Mouse (Mus musculus): ENCODE results near the gene Tenm3. TPM values are rescaled to one million over a fixed set of nuclear protein-coding genes. Genes with fewer than 3 reads are reported as not detected.

The Tenm3 gene
- total RNA-seq, 2 experiments from 2014 or later, result not detected

GRCm38 (mm10) chr8:48688188-48688587, 155.6 kb downstream of the Tenm3 start:
- ATAC-seq (replicated peaks; ENCODE audit: low FRiP score, poor library complexity, severe bottlenecking), result no peak

GRCm38 (mm10) chr8:48673476-48673875, 170.3 kb downstream of the Tenm3 start:
- ATAC-seq (replicated peaks; ENCODE audit: low FRiP score, poor library complexity, severe bottlenecking), result no peak

DNA sequence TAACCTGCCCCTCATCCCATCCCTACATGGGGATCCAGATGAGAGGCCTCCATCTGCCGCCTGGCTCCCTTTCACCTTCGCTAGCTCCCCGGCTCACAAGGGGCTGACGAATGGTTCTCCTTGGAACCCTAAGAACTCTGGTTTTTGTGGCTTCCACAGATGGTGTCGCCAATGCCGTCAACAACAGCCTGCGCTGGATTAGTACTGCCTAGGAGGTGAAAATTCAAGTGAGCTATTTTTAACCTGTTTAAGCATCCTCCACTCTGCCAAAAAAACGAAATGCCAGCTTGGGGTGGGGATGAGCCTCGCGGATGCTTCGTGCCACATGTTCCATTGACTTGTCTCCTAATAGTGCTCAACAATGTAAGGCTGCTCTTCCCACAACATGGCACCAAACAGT, 171.3 kb downstream of the Tenm3 start:
- no peak for ATAC-seq (replicated peaks; ENCODE audit: low FRiP score, poor library complexity, severe bottlenecking)

GRCm38 (mm10) chr8:48671318-48671717, 172.4 kb downstream of the Tenm3 start:
- ATAC-seq (replicated peaks; ENCODE audit: low FRiP score, poor library complexity, severe bottlenecking), result no peak

DNA sequence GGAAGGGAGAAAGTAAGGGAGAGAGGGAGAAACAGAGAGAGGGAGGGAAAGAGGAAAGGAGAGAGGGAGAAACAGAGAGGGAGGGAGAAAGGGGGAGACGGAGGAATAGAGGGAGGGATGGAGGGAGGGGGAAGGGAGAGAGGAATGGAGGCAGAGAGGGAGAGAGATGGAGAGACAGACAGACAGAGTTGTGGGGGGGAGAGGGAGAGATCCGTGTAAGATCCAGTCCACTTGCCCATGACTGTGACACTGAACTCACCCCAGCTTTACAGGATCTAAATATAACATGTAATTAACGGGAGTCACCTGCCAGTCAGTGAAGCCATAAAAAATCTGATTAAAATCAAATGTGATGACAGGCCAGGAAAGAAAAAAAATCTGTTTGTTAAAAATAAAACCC, 172.9 kb downstream of the Tenm3 start:
- no peak for ATAC-seq (replicated peaks; ENCODE audit: low FRiP score, poor library complexity, severe bottlenecking)

DNA sequence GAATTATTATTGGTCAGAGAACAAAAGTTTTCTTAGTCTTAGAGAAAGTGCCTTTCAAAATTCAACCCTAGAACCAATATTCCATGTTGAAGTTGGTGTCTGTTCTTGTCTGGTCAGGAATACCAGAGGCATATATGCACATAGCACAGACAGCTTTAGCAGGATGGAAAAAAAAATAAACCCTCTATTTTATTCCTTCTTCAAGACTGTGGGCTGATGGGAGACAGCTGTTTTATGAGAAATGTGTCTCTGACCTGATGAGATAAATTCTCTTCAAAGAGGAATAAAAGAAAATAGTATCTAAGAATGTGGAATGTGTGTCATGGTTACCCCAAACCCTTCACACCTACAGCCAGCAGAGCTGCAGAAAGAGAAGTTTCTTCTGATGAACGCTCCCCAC, 173.4 kb downstream of the Tenm3 start:
- no peak for ATAC-seq (replicated peaks; ENCODE audit: low FRiP score, poor library complexity, severe bottlenecking)

GRCm38 (mm10) chr8:48665193-48665592, 178.6 kb downstream of the Tenm3 start:
- ATAC-seq (replicated peaks; ENCODE audit: low FRiP score, poor library complexity, severe bottlenecking), result no peak

- ATAC-seq (replicated peaks; ENCODE audit: low FRiP score, poor library complexity, severe bottlenecking), result no peak
These were observed 184.5 kb downstream of the Tenm3 start for GRCm38 (mm10) chr8:48659226-48659625.

DNA sequence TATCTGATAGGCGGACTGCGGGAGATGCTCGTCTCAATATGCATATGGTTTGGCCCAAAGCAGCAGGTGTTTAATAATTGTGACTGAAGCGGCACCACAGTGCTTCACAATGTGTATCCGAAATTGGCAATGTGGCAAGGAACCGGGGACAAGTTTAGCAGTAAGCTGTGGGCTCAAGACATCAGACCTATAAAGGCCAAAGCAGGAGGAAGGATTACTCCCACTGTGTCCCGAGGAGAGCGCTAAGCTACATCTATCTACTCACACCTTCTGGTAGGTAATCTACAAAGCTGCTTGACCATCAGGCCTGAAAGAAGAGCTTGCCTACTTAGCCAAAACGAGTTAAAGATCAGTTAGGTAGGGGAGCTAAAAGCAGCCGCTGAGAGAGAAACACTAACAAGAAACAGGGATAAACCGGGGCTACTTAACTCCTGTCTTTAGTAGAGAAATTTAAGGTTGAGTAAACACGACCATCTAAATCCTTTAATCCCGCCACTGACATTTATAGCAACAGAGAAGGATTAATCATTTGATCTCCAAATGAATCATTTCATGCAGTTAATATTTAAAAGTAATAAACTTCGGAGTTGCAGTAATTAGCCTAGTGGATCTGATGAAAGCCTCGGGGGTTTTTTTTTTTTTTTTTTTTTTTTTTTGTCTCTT, 188.2 kb downstream of the Tenm3 start:
- no peak for ATAC-seq (replicated peaks; ENCODE audit: low FRiP score, poor library complexity, severe bottlenecking)

- ATAC-seq (replicated peaks; ENCODE audit: low FRiP score, poor library complexity, severe bottlenecking), result no peak
These were observed 193.9 kb downstream of the Tenm3 start for GRCm38 (mm10) chr8:48649845-48650244.

DNA sequence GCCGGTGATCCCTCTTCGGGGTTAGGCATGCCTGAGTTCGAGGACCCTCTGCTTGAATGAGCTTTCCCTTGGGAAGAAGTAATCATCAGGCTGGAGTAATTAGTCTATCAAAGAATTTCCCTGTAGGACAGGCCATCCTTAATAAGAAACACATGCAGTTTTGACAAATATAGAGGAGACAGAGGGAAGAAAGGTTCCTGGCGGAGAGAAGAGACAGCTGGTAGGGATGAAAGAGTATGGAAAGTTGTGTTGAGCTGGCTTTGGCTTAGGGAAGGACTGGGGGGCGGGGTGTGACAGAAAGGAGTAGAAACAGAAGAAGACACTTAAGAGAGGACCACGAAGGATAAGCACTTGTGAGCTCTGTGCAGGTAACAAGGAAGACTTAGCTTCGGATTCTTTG, 194.3 kb downstream of the Tenm3 start:
- no peak for ATAC-seq (replicated peaks; ENCODE audit: low FRiP score, poor library complexity, severe bottlenecking)

- ATAC-seq (replicated peaks; ENCODE audit: low FRiP score, poor library complexity, severe bottlenecking), result no peak
These were observed 197.6 kb downstream of the Tenm3 start for GRCm38 (mm10) chr8:48646110-48646509.

DNA sequence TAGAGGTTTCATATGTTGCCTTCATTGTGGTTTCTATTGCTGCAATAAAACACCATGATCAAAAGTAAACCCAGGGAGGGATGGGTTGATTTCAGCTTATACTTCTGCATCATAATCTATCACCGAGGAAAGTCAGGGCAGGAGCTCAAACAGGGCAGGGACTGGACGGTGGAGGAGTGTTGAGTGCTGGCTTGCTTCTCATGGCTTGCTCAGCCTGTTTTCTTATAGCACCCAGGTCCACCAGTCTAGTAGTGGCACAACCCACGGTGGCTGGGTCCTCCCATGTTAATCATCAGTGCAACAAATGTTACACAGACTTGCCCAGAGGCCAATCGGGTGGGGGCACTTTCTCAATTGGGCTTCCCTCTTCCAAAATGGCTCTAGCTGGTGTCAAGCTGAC, 205.6 kb downstream of the Tenm3 start:
- ATAC-seq (replicated peaks; ENCODE audit: low FRiP score, poor library complexity, severe bottlenecking), result no peak

- ATAC-seq (replicated peaks; ENCODE audit: low FRiP score, poor library complexity, severe bottlenecking), result no peak
These were observed 206.8 kb downstream of the Tenm3 start for GRCm38 (mm10) chr8:48636979-48637378.

GRCm38 (mm10) chr8:48635815-48636214, 207.9 kb downstream of the Tenm3 start:
- ATAC-seq (replicated peaks; ENCODE audit: low FRiP score, poor library complexity, severe bottlenecking), result no peak

DNA sequence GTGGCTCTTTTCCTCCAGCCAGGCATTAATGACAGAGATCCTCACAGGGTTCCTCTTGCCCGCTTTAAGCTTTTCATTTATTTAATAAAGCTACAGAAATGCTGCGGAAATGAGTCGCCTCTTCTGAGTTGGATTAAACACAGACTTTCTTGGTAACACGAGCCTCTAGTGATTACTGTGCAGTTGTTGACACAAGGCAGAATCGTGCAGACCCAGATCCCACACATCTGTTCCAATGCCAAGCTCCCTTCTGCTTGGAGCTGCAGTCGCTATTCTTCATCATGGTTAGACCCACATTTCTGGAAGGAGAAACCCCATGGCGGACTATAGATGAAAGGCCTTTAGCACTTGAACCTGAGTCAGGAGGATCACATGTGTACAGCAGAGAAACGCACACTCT, 210.3 kb downstream of the Tenm3 start:
- ATAC-seq (replicated peaks; ENCODE audit: low FRiP score, poor library complexity, severe bottlenecking), result no peak

DNA sequence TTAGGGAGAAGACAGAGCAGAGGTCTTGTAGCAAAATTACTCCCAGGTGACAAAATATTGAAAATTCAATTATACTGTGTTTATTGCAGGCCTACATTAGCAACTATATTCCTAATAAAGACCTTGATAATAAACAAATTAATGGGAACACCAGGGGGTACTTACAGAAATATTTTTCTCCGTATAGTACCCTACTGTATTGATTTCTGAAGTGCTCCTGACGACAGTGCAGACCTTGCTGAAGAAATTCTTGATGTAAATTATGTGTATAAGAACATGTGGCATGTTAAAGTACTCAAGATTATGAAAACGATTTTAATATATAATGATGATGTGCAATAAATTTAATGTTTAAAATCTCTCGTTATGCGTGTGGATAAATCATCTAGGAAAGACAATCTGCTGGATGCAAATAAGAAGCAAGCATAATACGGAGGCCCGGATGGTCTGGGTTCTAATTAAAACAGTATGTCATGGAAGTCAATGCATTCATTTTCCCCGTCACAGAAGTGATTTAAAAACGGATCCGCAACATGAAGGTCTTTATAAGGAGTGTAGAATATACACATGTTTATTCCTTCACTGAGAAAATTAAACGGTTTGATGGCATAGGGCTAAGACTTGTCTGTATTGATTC, 221.1 kb downstream of the Tenm3 start:
- no peak for ATAC-seq (replicated peaks; ENCODE audit: low FRiP score, poor library complexity, severe bottlenecking)

GRCm38 (mm10) chr8:48615088-48615487, 228.7 kb downstream of the Tenm3 start:
- no peak for ATAC-seq (replicated peaks; ENCODE audit: low FRiP score, poor library complexity, severe bottlenecking)

- ATAC-seq (replicated peaks; ENCODE audit: low FRiP score, poor library complexity, severe bottlenecking), result no peak
These were observed 231.7 kb downstream of the Tenm3 start for GRCm38 (mm10) chr8:48611934-48612512.

- ATAC-seq (replicated peaks; ENCODE audit: low FRiP score, poor library complexity, severe bottlenecking), result no peak
These were observed 232.6 kb downstream of the Tenm3 start for GRCm38 (mm10) chr8:48611126-48611525.

GRCm38 (mm10) chr8:48610316-48610715, 233.4 kb downstream of the Tenm3 start:
- ATAC-seq (replicated peaks; ENCODE audit: low FRiP score, poor library complexity, severe bottlenecking), result no peak
